Mouse (Mus musculus): ENCODE measurements around the gene Mum1. TPM values are rescaled to one million over a fixed set of nuclear protein-coding genes. Genes with fewer than 3 reads are reported as not detected.

Gene Mum1
- total RNA-seq, 2 experiments from 2014 or later = 39.5 to 48.9 TPM

Small RNA genes within 50 kb of the gene (microRNA-seq; reads per million reads assigned to microRNA genes)
- 1.8 to 2.0 reads per million in 2 experiments for gene Mir6911

Other genes starting within 250 kb of the Mum1 start
- gene Tmem259, start 242.1 kb upstream of the Mum1 start, total RNA-seq (2021) = 100 to 1,000 TPM; 125 to 131 TPM
- 1 to 10 TPM; 5.8 to 6.0 TPM for gene Cnn2, start 237.8 kb upstream of the Mum1 start, total RNA-seq (2021)
- gene Abca7, start 229.9 kb upstream of the Mum1 start, total RNA-seq (2021) = 10 to 100 TPM in 1 of 2 experiments, 1 to 10 TPM in 1; 9.6 to 10.2 TPM
- 1 to 10 TPM; 3.3 to 4.3 TPM for gene Arhgap45, start 209.8 kb upstream of the Mum1 start, total RNA-seq (2021)
- gene Polr2e, start 186.6 kb upstream of the Mum1 start, total RNA-seq (2021) = 10 to 100 TPM; 86.6 to 91.0 TPM
- gene Gpx4, start 179.3 kb upstream of the Mum1 start, total RNA-seq (2021) = 100 to 1,000 TPM; 486 to 515 TPM
- gene Sbno2, start 120.9 kb upstream of the Mum1 start, total RNA-seq (2021) = 10 to 100 TPM; 14.5 to 22.0 TPM
- gene Stk11, start 110.6 kb upstream of the Mum1 start, total RNA-seq (2021) = 10 to 100 TPM; 89.1 to 94.3 TPM
- gene Atp5d, start 87.8 kb upstream of the Mum1 start, total RNA-seq (2021) = 100 to 1,000 TPM; 338 to 391 TPM
- gene Cbarp, start 85.6 kb upstream of the Mum1 start, total RNA-seq (2021) = 100 to 1,000 TPM; 399 to 401 TPM
- 10 to 100 TPM; 61.4 to 82.4 TPM for gene Midn, start 78.2 kb upstream of the Mum1 start, total RNA-seq (2021)
- 10 to 100 TPM; 69.5 to 97.5 TPM for gene Cirbp, start 60.4 kb upstream of the Mum1 start, total RNA-seq (2021)
- gene 1600002K03Rik, start 53.5 kb upstream of the Mum1 start, total RNA-seq (2021) = 1 to 10 TPM; 5.8 to 6.2 TPM
- gene Efna2, start 47.0 kb upstream of the Mum1 start, total RNA-seq (2021) = 10 to 100 TPM; 11.9 to 12.7 TPM
- gene Ndufs7, start 22.7 kb downstream of the Mum1 start, total RNA-seq (2021) = 100 to 1,000 TPM; 196 to 223 TPM
- gene Gamt, start 34.6 kb downstream of the Mum1 start, total RNA-seq (2021) = 10 to 100 TPM; 43.1 to 54.7 TPM
- 10 to 100 TPM; 76.8 to 91.2 TPM for gene Dazap1, start 35.1 kb downstream of the Mum1 start, total RNA-seq (2021)
- gene Rps15, start 66.0 kb downstream of the Mum1 start, total RNA-seq (2021) = 100 to 1,000 TPM; 790 to 900 TPM
- gene Apc2, start 69.5 kb downstream of the Mum1 start, total RNA-seq (2021) = 100 to 1,000 TPM; 101 to 115 TPM
- 10 to 100 TPM; 20.7 to 26.3 TPM for gene 2310011J03Rik, start 94.1 kb downstream of the Mum1 start, total RNA-seq (2021)
- 1 to 10 TPM; 2.3 to 2.8 TPM for gene Pcsk4, start 103.1 kb downstream of the Mum1 start, total RNA-seq (2021)
- 10 to 100 TPM in 1 of 2 experiments, 1 to 10 TPM in 1; 9.7 to 10.6 TPM for gene Reep6, start 103.5 kb downstream of the Mum1 start, total RNA-seq (2021)
- gene Adamtsl5, start 122.0 kb downstream of the Mum1 start, total RNA-seq (2021) = 1 to 10 TPM; 3.8 to 5.5 TPM
- gene Plk5, start 130.0 kb downstream of the Mum1 start, total RNA-seq (2021) = 10 to 100 TPM; 14.6 to 16.9 TPM
- 10 to 100 TPM; 18.9 to 19.3 TPM for gene Mex3d, start 161.2 kb downstream of the Mum1 start, total RNA-seq (2021)
- 100 to 1,000 TPM; 138 to 159 TPM for gene Mbd3, start 173.1 kb downstream of the Mum1 start, total RNA-seq (2021)
- 100 to 1,000 TPM; 520 to 551 TPM for gene Uqcr11, start 180.4 kb downstream of the Mum1 start, total RNA-seq (2021)
- 10 to 100 TPM; 26.9 to 32.1 TPM for gene Tcf3, start 207.2 kb downstream of the Mum1 start, total RNA-seq (2021)

Data from layer of hippocampus, postnatal 25 days (tissue).